Mouse (Mus musculus) erythroblast, embryonic 14.5 days (primary cell): ENCODE results near the gene Zfp281.

Source experiments
- GATA1 ChIP-seq: IDR thresholded peaks from 2 replicates; pipeline ENCODE4 v1.6.1; 2012; ENCODE audit warnings: low read length, inconsistent platforms, mixed read lengths
- TAL1 ChIP-seq: IDR thresholded peaks from 3 replicates; pipeline ENCODE4 v1.6.1; 2012; ENCODE audit warnings: low read length, inconsistent platforms, mixed read lengths

- no peak for TF ChIP-seq GATA1
- no peak for TF ChIP-seq TAL1
Observed at GRCm38 (mm10) chr1:136596821-136597220, 27.9 kb upstream of the Zfp281 start.
